Mouse (Mus musculus) v-Abl transformed pro-B cells (cell line): ENCODE data around the gene Mctp2.

Source experiments
- in situ Hi-C, 2 experiments: fragments of 400-800 bp; cut with MboI; formaldehyde crosslinking; loops; one replicate each; pipeline ENCODE4 v1.15.1; 2025; ENCODE audit not compliant: unreplicated experiment in 2 of 2

Mctp2 gene

DNA sequence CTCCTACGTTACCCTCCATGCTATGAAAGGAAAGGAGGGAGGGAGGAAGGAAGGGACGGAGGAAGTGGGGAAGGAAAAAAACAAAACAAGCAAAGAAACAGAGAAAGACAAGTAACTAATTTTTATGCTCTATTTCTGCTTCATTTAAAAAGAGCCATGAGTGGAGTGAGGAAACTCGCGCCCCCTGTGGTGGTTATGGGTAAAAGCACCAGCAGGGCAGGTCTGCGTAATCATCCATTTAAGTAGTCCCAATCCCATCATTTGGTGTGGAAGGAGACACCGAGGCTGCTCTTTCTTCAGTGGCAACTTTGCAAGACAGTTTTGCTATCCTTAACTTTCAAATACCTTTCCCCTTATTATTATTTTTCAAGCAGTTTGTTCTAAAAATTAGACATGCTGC, 202.2 kb downstream of the Mctp2 start:
- in situ Hi-C loops: no loop called here

GRCm38 (mm10) chr7:72103654-72104053, 202.8 kb downstream of the Mctp2 start:
- in situ Hi-C loops: no loop called here

DNA sequence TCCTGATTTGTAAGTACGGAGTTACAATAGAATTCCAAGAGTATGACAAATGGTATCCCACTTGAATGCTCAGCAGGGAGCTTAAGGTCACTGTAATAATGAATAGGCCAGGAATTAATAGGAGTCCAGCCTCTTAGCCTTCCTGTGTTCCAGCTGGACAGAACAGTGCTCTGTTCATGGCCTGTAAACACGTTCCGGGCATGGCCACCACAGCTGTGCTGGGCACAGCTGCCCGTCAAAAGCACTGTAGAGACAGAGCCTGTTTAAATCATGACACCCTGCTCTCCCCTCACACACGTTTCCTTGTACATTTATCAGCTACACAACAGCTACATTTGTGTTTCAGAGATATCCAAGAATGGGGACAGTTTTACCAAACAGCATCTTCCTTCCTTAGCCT, 205.7 kb downstream of the Mctp2 start:
- in situ Hi-C loops: no loop called here

- in situ Hi-C loops: no loop called here
Measured at GRCm38 (mm10) chr7:72098603-72099002, 207.8 kb downstream of the Mctp2 start.

DNA sequence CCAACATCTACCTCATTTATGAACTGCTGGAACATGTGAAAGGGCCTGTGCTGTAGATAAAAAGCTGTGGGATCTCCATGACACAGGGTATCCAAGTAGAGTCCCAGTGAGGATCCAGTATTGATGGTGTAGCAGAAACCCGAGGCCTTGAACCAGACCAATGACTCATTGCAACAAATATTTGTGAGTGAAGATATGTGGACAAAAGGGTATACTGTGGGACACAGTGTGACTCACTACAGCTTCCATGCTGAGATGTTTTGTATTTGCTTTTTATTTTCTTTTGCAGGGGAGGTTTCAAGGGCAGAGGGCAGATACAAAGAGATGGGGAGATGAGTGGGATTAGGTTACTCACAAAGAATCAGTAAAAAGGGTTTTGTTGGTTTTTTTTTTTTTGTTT, 209.4 kb downstream of the Mctp2 start:
- in situ Hi-C loops: no loop called here

DNA sequence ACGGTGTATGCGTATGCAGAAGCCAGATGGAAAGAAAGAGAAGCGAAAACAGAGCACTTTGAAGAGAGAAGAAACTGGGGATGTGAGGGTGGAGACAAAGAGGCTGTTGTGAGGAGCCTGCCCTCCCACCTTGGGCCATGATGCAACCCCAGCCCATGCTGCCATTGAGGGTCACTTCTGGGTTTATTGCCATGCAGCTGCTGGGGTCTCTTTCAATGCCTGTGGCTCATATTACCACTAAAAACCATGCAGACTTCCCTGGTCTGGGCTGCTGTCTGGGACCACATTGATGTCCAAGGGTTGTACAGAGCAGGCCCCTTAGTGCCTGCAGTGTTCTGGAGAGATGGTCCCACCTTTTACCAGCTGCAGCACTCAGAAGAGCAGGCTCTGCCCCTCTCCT, 210.0 kb downstream of the Mctp2 start:
- in situ Hi-C loops: no loop called here

- in situ Hi-C loops: no loop called here
Measured at GRCm38 (mm10) chr7:72089463-72090175, 216.8 kb downstream of the Mctp2 start.

- in situ Hi-C loops: no loop called here
Measured at GRCm38 (mm10) chr7:72080705-72081104, 225.7 kb downstream of the Mctp2 start.

DNA sequence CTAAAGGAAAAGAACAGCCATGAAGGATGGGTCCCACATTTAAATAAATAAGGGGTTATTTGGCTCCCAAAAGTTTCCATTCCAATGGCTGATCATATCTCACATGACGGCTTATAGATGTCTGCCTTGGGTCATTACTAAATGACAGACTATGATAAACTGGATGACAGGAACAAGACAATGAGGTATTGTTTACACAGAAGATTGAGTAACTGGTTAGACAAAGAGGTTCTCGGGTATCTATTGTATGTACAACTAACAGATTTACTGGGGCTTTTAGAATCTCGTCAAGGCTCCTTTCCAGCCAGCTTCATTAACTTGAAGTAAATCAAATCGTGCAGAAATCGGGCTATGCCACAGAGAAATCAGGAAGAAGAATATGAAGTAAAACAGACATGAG, 227.5 kb downstream of the Mctp2 start:
- in situ Hi-C loops: no loop called here

- in situ Hi-C loops: no loop called here
Measured at GRCm38 (mm10) chr7:72071418-72072184, 234.8 kb downstream of the Mctp2 start.

DNA sequence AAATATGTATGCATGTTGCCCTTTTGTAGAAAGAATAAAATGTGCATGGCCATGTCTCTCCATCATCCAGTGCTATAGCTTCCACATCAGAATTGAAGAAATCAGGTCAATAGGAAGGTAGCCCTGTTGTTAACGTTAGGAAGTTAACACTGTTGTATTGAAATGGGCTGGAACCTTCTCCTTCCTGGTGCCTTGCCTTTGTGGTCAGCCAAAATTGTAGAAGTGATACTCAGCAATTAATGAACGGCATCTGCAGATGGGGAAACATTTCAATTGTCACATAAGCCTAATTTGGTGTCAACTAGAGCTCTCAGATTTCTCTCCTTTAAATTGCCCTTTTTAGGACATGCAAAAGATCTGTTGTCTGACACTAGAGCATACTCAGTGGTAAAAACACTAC, 238.0 kb downstream of the Mctp2 start:
- in situ Hi-C loops: no loop called here

- in situ Hi-C loops: no loop called here
Measured at GRCm38 (mm10) chr7:72066352-72066751, 240.1 kb downstream of the Mctp2 start.

GRCm38 (mm10) chr7:72051759-72052158, 254.6 kb downstream of the Mctp2 start:
- in situ Hi-C loops: no loop called here

GRCm38 (mm10) chr7:72047588-72048585, 258.5 kb downstream of the Mctp2 start:
- in situ Hi-C loops: no loop called here
